Mouse (Mus musculus) liver, adult 2 months (tissue): Measurements from ENCODE around the gene Pml.

ENCODE experiments used
- CTCF ChIP-seq: fragments of 200-500 bp; IDR thresholded peaks from 2 replicates; pipeline ENCODE4 v1.5.1; 2011; ENCODE audit warnings: low read depth, low read length, control low read depth
- POLR2A ChIP-seq: fragments of 200-500 bp; IDR thresholded peaks from 2 replicates; pipeline ENCODE4 v1.6.1; 2011; ENCODE audit warnings: low read length, control low read depth; ENCODE audit not compliant: insufficient read depth; ENCODE audit errors: extremely low read depth

DNA sequence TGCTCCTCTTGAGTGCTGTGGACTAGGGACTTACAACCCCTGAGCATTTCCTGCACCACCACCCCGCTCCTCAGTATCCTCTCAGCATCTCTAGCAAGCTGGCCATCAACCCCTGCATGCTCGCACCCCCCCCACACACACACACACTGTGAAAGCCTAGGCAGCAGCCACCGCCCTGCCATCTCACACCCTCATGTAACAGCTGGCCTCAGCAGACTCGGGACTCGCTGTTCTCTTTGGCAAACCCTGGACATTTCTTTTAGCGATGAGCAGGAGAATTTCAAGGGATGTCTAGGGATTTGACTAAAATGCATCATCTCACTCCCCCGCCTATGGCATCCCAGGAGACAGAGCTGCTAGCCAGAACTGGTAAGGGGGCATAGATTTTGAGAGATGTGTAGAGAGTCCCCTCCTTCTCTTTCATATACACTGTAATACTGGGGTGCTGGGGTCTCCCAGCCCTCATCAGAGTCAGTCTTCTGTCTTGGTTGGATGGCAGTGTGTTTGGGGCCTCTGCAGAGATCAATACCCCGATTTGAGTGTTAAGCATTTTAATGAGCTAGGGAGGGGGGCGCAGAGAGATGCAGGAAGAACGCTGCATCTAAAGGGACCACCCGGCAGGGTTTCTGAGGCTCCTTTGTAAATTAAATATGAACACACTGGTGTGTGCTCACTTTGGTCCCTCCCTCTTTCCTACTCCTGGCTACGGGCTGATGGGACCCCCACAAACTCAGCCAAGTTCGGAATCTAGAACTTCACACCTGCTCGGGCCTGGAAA, 46.7 kb downstream of the Pml start:
- TF ChIP-seq CTCF (no peak), POLR2A (no peak)
